Mouse (Mus musculus): ENCODE data around the gene Fam71e2.

GRCm38 (mm10) chr7:4792278-4793212, 21.4 kb upstream of the Fam71e2 start, which contains the start of gene Rpl28:
- peak; percentile 81 for TF ChIP-seq POLR2A (IDR thresholded peaks at IDR 0.05; ENCODE audit: low read depth, low read length)
- no peak for TF ChIP-seq CTCF (IDR thresholded peaks at IDR 0.05; ENCODE audit: extremely low read depth, insufficient read depth, insufficient read length, insufficient replicate concordance)
